Mouse (Mus musculus) ovary, postnatal 36 days (tissue): ENCODE measurements around the gene Fam69a.
"Not testable (repeated sequence)": the region's sequence is repeated elsewhere in the genome, so short reads cannot be mapped to it uniquely, and the experiment has no call there.

ENCODE experiments used
- DNase-seq: peaks from one replicate; pipeline ENCODE4 v3.0.0; 2022; ENCODE audit warnings: low spot score, mixed read lengths

The Fam69a gene

DNA sequence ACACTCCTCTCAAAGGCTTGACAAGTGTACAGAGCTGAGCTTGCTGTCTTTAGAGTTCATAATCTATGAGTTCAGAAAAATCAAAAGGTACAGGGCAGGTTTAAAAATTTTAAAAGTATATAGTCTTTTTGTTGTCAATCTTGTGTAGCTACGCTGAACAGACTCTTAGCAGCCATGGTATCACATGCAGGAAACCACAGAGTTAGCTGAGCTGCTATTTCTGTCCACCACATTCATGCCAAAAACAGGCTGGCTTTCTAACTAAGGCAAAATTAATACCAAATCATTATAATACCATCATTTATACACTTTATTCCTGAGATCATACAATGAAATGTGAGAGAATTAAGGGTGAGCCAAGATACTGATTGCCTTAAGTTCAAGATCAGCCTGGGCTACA is 40.4 kb downstream of the Fam69a start:
- DNase-seq, result no peak

DNA sequence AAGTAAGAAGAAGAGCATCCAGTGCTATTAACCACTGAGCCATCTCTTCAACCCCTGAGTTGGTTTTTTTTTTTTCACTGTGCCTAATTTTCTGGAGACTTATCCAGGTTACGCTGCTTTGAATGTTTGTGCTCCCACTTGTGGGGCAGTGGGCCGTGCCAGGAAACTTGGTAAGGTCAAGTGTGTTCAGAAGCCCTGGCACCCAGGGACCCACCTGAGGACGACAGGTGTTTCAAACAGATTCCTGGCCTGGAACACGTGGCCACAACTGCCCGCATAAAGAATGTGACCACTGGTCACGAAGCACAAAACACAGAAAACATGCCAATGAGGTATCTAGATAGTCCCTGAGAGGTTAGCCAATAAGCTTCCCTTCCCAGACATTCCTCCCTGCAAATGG is 43.4 kb downstream of the Fam69a start:
- no peak for DNase-seq

DNA sequence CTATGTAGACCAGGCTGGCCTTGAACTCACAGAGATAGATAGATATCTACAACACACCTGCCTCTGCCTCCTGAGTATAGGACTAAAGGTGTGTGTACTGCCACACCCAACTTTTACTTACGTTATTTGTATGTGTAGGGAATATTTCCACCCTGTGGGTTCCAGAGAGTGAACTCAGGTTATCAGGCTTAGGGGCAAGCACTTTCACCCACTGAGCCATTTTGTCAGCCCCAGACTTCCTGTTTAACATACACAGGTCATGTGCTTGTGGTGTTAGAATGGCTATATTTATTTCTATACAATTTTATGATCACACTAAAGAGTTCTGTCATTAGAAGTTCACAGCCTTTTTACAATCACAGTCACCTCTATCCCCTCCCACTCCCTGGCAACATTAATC is 43.9 kb downstream of the Fam69a start:
- DNase-seq, result no peak

DNA sequence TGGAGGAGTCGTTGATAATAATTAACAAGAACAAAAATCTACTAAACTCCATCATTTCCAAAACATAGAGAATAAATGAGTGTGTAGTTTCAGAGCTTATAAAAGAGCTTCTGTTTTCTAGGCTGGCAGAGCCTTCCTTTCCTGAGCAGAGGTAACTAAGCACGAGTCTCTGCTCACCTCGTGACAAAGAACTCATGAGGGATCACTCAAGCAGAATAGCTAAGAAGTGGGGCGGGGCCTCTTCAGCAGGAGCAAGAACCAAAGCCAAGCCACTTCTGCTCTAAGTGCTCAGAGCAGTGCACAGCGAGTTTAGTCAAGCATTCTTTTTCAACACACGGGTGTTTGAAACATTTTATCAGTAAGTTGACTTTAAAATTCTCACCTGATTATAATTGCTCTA is 45.7 kb downstream of the Fam69a start:
- DNase-seq, result no peak

DNA sequence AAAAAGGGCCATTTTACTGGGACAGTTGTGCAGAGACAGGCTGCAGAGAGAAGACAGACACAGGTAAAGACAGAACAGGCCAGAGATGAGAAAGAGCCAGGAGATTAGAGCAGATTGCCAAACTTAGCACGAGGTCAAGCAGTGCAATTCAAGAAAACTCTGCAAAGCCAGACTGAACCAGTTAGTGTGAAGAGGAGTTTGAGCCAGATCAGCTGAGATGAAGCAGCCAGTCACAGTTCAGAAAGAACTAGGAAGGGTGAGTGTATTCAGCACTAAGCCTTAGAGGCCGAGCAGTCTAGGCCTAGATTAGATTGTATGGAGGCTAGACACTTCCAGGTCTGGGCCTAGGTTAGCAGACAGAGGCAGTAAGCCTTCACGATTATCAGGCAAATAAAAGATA is 47.2 kb downstream of the Fam69a start:
- DNase-seq, result no peak

DNA sequence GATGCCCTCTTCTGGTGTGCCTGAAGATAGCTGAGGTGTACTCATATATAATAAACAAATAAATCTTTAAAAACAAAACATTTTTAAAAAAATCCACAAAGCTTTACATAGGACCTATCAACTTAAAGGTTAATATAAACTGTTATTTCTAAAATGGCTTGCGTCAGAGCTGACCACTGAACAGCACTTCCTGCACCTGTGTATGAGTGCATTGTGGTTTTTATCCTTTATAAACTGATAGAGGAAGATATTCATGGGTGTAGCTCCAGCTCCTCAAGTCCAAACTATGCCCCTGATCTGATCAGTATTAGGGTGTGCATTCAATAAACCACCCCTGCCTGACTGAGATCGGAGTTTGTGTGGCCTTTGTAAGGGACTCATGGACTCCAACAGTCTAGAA is 48.0 kb downstream of the Fam69a start:
- DNase-seq, result no peak

DNA sequence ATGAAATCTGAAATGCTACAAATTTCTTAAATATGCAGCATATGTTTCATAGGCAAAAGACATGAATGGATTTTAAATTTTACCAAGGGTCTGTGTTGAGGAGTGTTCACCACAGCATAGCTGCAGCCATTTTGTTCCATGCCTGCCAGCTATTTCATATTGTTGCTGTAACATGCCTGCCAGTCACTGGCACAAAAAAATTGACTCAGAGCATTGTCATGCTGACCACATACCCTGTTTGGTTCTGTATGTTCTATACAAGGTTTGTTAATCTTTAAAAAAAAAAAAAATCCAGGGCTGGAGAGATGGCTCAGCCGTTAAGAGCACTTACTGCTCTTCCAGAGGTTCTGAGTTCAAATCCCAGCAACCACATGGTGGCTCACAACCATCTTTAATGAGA is 48.4 kb downstream of the Fam69a start:
- DNase-seq, result not testable (repeated sequence)

DNA sequence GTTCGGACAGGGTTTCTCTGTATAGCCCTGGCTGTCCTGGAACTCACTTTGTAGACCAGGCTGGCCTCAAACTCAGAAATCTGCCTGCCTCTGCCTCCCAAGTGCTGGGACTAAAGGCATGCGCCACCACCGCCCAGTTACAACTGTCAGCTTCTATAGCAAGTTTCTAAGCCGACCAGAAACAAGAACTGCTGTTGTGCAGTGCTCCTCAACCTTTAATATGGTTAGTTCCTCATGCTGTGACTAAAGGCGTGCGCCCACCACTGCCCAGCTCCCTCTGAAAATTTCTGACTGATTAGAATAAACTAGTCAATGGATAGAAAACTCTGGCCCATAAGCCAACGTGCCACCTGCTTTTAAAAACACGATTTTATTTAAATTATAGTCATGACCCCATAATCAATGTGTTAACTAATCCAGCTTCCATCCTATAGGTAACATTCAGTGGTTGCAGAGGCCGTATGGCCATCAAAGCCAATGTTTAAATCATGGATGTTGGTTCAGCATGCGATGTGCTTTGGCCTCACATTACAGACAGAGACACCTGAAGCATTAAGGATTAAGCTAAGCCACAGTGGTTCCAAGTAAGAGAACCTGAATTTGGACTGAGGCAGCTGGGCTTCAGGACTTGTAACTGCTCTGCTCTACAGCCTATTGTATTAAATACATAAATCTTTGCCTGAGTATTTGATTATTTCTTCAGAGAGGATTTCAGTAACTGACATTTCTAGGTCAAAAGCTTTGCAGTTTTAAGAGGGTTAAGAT is 50.1 kb downstream of the Fam69a start:
- no peak for DNase-seq

DNA sequence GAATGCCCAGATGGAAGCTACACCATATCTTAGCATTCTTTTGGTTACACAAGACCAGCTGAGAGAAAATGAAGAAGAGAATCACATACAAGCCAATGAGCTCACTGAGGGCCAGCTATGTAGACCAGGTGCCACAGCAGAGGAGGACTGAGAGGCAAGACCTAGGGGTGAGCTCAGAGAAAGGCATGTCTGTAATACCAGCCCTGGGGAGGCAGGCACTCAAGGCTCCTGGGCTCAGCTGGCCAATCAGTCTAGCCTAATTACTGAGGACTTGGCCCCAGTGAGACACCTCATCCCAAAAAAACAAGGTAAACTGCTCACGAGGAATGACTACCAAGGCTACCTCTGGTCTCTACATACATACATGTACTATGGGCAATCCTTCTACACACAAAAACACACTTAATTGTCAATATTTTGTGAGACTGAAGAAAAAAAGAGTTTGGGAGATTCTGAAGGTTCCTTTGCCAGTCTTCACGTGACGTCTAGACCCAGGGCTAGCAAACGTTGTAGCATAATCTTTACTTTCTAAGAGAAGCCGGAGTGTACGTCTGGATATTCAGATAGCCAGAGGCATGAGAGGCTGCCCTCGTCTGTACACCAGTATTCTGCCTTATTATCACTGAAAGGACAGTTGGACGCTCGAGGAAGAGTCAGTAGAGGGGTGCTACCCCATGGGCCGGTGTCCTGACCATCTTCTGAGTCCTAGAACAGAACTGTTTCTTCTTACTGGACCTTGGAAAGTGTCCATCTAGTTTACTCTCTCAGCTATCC is 51.9 kb downstream of the Fam69a start:
- DNase-seq, result no peak

DNA sequence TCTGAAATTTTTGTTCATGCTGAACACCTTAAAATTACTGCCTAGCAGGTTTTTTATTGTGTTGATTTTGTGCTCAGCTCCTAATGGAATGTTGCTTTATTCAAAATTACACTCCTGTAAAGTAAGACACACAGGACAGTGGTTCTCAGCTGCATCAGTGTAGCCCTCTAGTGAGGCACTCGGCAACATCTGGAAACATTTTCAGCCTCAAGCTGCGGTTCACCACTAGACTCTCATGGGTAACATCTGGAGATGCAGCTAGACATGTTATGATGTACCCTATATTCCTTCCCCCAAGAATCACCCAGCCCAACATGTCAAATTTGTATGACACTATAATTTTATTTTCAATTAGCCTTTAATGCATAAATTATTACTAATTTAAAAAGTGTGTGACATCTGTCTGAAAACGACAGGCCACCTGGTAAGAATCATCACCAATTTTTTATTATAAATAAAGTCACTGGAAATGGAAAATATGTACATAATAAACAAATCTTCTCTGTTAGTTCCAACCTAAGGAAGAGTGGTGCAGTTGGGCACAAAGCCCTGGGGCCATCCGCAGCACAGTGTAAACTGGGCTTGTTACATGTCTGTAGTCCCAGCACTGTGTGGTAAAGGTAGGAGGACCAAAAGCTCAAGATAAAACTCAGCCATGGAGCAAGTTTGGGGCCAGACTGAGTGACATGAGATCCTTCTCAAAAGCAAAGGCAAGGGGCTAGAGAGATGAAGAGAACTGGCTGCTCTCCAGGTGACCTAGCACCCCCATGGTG is 53.5 kb downstream of the Fam69a start:
- no peak for DNase-seq

DNA sequence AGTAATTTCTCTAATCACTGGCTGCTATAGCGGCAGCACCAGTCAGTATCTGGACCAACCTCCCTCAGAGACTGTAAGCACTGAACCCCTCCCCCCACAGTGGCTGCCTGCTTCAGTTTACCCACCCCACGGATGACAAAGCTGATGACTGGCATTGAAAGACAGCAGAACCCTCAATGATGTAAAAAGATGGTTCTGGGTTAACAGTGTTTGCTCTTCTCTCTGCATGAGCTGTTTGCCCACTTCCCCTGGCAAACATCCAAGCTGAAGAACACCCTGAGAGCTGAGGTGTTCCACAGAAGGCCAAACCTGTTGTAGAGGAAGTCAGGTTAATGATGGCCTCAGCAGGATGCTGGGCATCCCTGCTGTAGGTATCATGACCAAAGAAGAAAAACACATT is 54.3 kb downstream of the Fam69a start:
- no peak for DNase-seq

DNA sequence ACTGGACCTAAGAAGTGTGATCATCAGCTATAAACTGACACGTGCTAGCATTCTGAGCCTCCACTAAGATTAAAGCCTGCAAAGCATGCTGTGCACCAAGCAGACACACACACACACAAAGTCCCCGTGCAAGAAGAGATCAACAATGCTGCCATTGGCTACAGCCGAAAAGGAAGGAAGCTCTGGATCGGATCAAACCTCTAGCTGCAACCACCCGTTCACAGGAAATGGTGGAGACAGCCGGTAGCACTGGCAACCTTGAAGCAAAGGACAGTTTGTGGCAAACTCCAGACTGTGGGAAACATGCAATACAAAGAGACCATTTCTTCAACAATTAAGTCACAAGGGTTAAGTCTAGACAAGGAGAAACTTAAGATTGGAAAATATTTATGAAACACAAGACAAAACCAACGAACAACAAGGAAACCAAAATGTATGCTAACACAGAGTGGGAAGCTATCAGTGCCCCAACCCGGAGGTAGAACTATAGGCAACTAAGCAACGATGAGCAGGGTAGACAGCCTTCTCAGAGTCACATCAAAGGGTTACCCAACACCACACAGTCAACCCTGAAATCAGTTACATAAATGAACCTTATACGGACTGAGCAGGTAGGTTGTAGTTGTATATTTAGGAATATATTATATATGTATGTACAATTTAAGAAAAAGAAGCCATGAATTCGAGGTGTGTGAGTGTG is 60.2 kb downstream of the Fam69a start:
- no peak for DNase-seq

DNA sequence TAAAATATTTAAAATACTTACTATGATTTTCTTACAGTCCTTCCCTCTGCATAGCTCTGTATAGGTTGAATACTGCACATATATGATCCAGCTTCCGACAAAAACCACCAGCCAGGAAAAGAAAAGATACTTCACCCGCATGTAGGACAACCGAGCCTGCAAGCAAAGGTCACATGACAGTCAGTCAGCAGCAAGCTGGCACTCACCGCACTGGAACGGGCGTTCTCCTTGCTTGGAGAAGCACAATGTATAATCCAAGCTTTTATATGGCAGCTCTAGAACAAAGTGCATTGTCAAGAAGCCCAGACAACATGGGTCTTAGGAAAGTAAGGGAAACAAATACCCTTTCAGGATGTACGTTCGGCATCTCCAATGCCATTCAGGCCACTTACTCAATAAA is 62.3 kb downstream of the Fam69a start:
- DNase-seq, result no peak

DNA sequence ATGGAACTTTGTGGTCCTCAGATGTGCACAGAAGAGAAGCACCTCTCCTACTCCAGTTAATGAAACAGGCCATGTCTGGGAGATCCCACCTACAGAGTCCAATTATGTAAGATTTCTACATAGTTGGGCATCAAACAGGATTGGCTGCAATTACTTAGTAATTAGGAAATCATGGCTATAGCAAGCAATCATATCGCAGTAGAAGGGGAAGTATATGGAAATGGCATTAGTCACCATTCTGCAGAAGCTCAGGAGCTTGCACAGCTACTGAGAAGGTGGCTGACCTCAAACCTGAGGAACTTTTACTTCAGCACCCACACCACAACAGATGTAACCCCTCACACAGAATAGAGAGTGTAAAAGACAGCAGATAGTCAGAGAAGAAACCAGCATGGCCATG is 64.0 kb downstream of the Fam69a start:
- no peak for DNase-seq

DNA sequence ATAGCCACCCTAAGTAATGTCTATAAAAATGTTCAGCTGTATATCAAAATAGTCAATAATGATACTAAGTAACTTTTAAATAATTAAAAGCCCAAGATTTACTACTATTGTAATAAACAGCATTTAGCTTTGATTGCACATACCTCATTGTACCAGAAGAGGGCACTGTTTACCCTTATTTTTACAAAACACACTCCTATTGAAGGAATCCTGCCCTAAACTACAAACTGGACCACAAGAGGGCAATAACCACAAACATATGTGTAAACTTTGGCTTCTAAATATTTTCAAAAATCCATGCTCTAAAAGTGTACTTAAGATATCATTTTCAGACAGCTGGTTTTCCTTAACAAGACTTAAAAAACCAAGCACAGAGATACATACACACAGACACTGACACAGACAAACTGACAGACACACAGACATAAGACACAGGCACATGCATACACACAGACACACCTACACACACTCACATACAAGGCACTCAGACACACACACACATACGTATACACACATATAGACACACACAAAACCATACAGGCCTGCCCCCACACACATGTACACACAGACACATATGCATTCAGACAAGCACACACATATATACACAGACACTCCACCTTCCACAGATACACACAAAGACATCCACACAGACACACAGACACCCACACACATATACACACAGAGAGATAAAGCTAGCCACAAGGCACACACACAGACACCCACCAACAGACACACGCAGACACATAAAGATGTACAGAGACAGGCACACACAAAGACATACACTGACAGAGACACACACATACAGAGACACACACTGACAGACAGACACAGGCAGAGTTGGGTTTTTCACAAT is 65.3 kb downstream of the Fam69a start:
- DNase-seq, result no peak

DNA sequence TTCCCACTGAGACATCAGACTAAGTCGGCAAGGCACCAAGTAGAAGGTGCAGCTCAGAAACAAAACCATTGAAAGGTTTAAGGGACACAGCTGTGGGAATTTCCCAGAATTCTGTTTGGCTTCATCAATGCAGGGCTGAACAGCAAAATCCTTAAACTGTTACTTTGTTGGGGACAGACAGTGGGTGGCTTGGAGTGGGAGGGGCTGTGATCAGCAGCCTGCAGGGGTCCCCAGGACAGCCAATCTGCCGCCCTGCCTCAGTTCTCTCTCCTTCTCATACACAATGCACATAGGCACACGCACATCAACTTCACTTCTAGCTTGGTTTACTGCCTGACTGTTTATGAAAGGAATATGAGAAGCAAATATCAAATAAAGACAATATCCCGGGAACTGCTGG is 71.6 kb downstream of the Fam69a start:
- DNase-seq, result no peak

DNA sequence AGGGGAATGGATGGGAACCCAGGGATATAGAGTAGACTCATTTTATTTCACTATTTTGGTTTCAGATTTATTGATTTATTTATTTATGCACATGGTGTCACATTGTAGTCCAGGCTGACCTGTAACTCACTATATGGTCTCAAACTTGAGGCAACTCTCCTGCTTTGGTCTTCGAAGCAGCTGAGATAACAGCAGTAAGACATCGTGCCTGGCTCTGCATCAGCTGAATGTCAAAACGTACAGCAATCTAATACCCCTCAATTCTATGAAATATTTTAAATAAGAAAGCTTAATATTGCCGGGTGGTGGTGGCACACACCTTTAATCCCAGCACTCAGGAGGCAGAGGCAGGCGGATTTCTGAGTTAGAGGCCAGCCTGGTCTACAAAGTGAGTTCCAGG is 75.9 kb downstream of the Fam69a start:
- no peak for DNase-seq

DNA sequence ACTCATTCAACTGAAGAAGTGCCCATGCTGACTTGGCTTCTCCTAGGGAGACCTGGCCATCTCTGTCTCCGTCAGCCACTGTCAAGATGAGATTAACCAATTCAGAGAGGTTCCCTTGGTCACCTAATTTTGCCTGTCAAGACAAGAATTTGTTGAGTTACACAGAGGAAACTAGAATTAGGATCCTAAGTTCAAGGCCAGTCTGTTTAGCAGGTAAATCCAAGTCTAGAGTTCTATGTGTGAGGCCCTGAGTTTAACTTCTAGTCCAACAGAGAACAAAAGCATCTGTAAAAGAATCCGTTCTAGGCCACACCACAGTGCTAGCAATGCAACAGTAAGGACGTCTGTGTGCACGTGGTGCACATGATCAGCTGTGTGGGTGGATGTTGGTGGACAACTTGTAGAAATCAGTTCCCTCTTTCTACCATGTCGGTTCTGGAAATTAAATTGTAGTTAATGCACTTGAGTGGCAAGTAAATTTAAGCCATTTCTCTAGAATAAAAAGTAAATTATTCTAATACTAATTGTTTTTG is 76.7 kb downstream of the Fam69a start:
- DNase-seq, result no peak

DNA sequence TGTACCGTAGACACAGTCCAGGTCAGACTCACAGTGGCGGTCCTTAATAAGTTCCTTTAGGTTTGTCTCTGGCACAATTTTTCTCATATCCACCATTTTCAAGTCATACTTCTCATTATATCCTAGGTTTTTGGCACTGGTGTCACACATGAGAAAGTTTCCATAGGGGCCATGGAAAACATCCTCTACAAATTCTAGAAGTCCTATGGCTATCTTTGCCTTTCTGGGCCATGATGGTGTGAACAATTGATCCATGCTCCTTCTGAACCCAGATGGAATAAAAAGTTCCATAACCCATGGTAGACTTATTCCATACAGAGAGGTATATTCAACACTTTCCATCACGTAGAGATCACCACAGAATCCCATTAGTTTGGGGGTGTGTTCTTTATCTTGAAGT is 77.2 kb downstream of the Fam69a start:
- DNase-seq, result no peak

DNA sequence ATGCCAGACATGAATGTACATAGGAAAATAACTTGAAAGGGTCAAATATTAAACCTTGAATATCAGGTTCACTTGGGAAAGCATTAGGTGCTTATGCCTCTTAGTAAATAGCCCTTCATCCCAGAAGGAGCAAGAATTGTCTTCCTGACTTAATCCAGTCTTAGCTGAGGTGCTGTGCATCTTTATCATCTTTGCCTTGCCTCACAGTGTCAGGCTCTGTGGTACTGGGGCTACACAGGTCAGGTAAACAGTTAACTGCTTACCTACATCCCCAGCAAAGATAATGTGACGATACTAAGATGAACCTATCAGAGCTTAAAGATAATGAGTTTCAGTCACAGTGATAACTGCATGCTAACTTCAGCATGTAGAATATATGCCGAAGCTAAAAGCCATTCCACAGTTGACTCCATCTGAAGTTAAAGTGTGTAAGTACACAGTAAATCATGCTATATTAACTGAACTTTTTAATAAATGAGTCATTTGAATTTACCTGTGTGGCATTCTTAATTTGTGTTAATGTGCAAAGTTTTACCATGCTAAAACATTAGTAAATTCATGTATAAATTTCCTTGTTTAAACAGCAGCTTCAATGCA is 78.3 kb downstream of the Fam69a start:
- DNase-seq, result no peak

DNA sequence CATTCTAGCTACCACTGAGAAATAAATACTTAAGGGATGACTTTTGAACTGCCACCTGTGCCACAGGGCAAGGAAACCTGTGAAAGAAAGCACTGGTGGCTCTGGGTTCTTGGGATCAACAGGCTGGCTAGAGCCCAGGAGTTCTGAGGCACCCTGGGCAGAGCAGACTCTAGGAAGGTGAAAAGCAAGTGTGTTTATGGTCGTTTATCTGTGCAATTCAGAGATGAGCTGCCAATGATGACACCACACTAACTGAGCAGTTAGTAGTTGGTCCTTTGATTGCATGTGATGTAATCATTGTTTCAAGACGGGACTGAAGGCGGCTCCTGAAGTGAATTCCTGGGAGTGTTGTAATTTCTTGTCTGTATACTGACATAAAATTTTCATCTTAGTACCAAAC is 82.6 kb downstream of the Fam69a start:
- DNase-seq, result no peak
